Mouse (Mus musculus) limb, embryonic 10.5 days (tissue): Measurements from ENCODE around the gene Shc3. TPM values are rescaled to one million over a fixed set of nuclear protein-coding genes. Genes with fewer than 3 reads are reported as not detected.

Experiments
- DNase-seq: peaks from one replicate; pipeline ENCODE4 v3.0.0-alpha.2; 2017; ENCODE audit warnings: low spot score
- H3K27ac ChIP-seq: fragments of 300-500 bp; sonication (generic); 2 replicates; pipeline ENCODE4 v1.5.1; 2016; ENCODE audit warnings: mild to moderate bottlenecking
- H3K27me3 ChIP-seq: fragments of 300-500 bp; sonication (generic); 2 replicates; pipeline ENCODE4 v1.6.1; 2016; ENCODE audit warnings: low read depth, mild to moderate bottlenecking; ENCODE audit not compliant: poor library complexity, severe bottlenecking
- H3K36me3 ChIP-seq: fragments of 300-500 bp; sonication (generic); 2 replicates; pipeline ENCODE4 v1.6.1; 2016; ENCODE audit warnings: mild to moderate bottlenecking, moderate library complexity
- H3K4me1 ChIP-seq: fragments of 300-500 bp; sonication (generic); 2 replicates; pipeline ENCODE4 v1.6.1; 2016
- H3K4me3 ChIP-seq: fragments of 300-500 bp; sonication (generic); 2 replicates; pipeline ENCODE4 v1.5.1; 2016; ENCODE audit warnings: mild to moderate bottlenecking, moderate library complexity
- H3K9me3 ChIP-seq: fragments of 300-500 bp; sonication (generic); replicated peaks from 2 replicates; pipeline ENCODE4 v1.6.1; 2016; ENCODE audit warnings: mild to moderate bottlenecking
- WGBS: fragments of 180-500 bp; shearing (Covaris S2); methylation state at CpG from one replicate; pipeline ENCODE4 v1.1.7; 2016; 5-methylcytosine and 5-hydroxymethylcytosine counted together
- polyA plus RNA-seq: library from polyadenylated mRNA; unstranded; fragments of >200 nt; fragmentation: Nextera tagmentation; extraction: Ambion mirVana; gene quantifications from 2 replicates; pipeline ENCODE4 v1.2.1, GENCODE M21; 2016

The Shc3 gene
- polyA plus RNA-seq, 1 experiment from 2014 or later, result 0.11 TPM

- H3K4me1 ChIP-seq, result peaks cover 44% of the 10 kb centered on the region
These were observed 164.7 kb downstream of the Shc3 start for GRCm38 (mm10) chr13:51404566-51404965.

DNA sequence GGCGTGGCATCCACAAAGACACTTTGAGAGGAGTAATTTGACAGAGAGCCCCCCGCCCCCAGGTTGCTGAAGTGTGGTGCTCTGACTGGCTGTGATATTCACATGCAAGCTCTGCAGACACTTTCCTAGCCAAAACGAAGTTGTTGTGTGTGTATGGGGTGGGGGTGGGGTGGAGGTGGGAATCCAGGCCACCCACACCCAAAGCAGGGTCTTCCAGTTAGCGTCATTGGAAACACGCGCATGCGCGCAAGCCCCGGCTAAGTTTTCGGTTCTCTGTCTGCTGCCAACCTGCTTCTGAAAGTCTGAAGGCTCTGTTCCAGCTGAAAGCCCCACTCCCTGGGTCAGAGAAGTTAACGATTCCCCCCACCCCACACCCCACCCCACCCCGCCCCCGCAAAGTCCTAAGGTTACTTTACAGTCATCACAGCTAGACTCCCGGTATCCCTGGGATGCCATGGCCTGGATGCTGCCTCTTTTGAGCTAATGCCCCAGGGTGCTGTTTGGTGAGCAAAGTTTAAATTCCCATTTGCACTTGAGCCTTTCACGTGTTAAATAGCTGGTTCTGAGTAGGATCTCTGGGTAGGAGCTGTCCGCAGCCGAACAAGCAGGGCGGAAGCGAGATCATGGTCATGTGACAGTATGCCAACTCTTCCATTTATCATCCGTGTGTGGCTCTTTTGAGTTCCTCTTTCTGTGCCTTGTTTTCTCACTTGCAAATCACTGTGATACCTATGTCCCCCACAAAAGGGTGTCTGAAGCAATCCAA lies 168.3 kb downstream of the Shc3 start:
- Histone ChIP-seq H3K27me3 (no peaks in the 10 kb centered on the region), H3K4me1 (peaks cover 18% of the 10 kb centered on the region), H3K9me3 (no peaks in the 10 kb centered on the region), H3K36me3 (no peaks in the 10 kb centered on the region), H3K4me3 (peak overlapping the region; percentile 51), H3K27ac (peak overlapping the region; percentile 81)
- peak; percentile 77 for DNase-seq
- WGBS, result 9% methylated on average over 20 of the region's 20 CpGs

More at GRCm38 (mm10) chr13:51404566-51404965, 164.7 kb downstream of the Shc3 start:
- H3K36me3 ChIP-seq, result no peaks in the 10 kb centered on the region
- peaks cover 12% of the 10 kb centered on the region; the same call in 1 of the 2 replicates for H3K27me3 ChIP-seq
- 87% methylated on average over 4 of the region's 4 CpGs for WGBS
- H3K27ac ChIP-seq, result peak overlapping the region; percentile 36; the same call in 1 of the 2 replicates
- no peak overlapping the region for H3K4me3 ChIP-seq
- no peak for DNase-seq
- H3K9me3 ChIP-seq, result no peaks in the 10 kb centered on the region

DNA sequence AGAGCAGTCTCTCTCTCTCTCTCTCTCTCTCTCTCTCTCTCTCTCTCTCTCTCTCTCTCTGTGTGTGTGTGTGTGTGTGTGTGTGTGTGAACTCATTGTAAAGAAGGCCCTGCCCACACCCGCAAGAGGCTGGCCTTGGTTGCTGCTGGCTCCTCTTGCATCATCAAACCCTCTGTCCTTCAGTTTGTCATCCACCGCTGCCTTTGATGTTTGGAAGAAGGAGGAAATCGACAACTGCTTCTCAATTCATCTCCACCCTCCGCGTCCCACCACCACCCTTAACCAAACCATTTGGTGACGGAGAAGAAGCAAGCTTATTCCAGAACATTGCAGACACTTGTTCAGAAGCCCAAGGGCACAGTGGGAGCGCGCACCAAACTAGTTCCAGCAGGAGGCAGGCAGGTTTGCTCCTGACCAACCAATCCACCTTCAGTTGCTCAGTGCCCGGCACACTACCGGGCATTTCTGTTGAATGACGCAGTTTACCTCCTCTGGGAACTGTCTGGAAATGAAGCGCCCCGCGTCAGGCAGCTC lies 169.0 kb downstream of the Shc3 start:
- 10% methylated on average over 14 of the region's 14 CpGs for WGBS

GRCm38 (mm10) chr13:51399562-51399961 lies 169.7 kb downstream of the Shc3 start:
- no peaks in the 10 kb centered on the region for H3K36me3 ChIP-seq
- no peak for DNase-seq
- peaks cover 18% of the 10 kb centered on the region for H3K4me1 ChIP-seq
- H3K27ac ChIP-seq, result no peak overlapping the region
- no peaks in the 10 kb centered on the region for H3K27me3 ChIP-seq
- WGBS, result 91% methylated on average over 3 of the region's 3 CpGs
- H3K4me3 ChIP-seq, result no peak overlapping the region
- H3K9me3 ChIP-seq, result no peaks in the 10 kb centered on the region; the same call in 1 of the 2 replicates

More for the DNA sequence above, 169.0 kb downstream of the Shc3 start:
- Histone ChIP-seq H3K27me3 (no peaks in the 10 kb centered on the region), H3K4me3 (peak overlapping the region; percentile 51), H3K27ac (peak overlapping the region; percentile 81), H3K4me1 (peaks cover 18% of the 10 kb centered on the region), H3K9me3 (no peaks in the 10 kb centered on the region; the same call in 1 of the 2 replicates), H3K36me3 (no peaks in the 10 kb centered on the region)
- DNase-seq, result peak; percentile 54

DNA sequence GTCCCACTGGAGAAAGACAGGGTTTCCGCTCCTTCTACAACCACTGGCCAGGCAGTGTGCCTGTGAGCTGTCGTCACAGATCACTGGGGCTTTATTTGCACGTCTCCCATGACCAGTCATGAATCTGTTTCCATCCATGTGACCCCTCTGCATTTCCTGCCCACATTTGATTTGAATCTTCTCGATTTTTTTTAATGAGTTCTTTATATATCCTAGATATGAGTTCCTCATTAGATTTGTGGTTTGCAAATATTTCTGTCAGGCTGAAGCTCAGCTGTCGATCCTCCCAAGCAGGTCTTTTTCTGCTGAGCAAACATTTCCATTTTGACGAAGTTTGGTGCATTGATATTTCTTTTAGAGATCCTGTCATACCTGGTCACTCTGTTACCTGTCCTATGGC lies 171.4 kb downstream of the Shc3 start:
- no peak for DNase-seq
- no peaks in the 10 kb centered on the region; the same call in 1 of the 2 replicates for H3K9me3 ChIP-seq
- no peak overlapping the region for H3K27ac ChIP-seq
- H3K4me3 ChIP-seq, result no peak overlapping the region
- no peaks in the 10 kb centered on the region for H3K27me3 ChIP-seq
- H3K36me3 ChIP-seq, result no peaks in the 10 kb centered on the region
- H3K4me1 ChIP-seq, result peaks cover 18% of the 10 kb centered on the region
- WGBS, result 85% methylated on average over 6 of the region's 6 CpGs

GRCm38 (mm10) chr13:51392256-51392655 lies 177.0 kb downstream of the Shc3 start:
- no peaks in the 10 kb centered on the region for H3K36me3 ChIP-seq
- no peak overlapping the region for H3K27ac ChIP-seq
- no peak overlapping the region for H3K4me3 ChIP-seq
- no peaks in the 10 kb centered on the region for H3K27me3 ChIP-seq
- WGBS, result 86% methylated on average over 1 of the region's 1 CpGs
- DNase-seq, result no peak
- no peaks in the 10 kb centered on the region; the same call in 1 of the 2 replicates for H3K9me3 ChIP-seq
- peaks cover 48% of the 10 kb centered on the region for H3K4me1 ChIP-seq

- WGBS, result 90% methylated on average over 6 of the region's 6 CpGs
- H3K36me3 ChIP-seq, result no peaks in the 10 kb centered on the region
- no peaks in the 10 kb centered on the region for H3K27me3 ChIP-seq
- H3K4me1 ChIP-seq, result peaks cover 50% of the 10 kb centered on the region
- no peaks in the 10 kb centered on the region; the same call in 1 of the 2 replicates for H3K9me3 ChIP-seq
- H3K27ac ChIP-seq, result peak overlapping the region; percentile 51; the same call in 1 of the 2 replicates
- H3K4me3 ChIP-seq, result no peak overlapping the region
- DNase-seq, result no peak
These were observed 177.8 kb downstream of the Shc3 start for GRCm38 (mm10) chr13:51391359-51391916.

- H3K4me3 ChIP-seq, result no peak overlapping the region
- no peak for DNase-seq
- H3K36me3 ChIP-seq, result no peaks in the 10 kb centered on the region
- peak overlapping the region; percentile 74 for H3K27ac ChIP-seq
- H3K27me3 ChIP-seq, result no peaks in the 10 kb centered on the region
- WGBS, result 69% methylated on average over 4 of the region's 4 CpGs
- peaks cover 59% of the 10 kb centered on the region for H3K4me1 ChIP-seq
- no peaks in the 10 kb centered on the region; the same call in 1 of the 2 replicates for H3K9me3 ChIP-seq
These were observed 178.8 kb downstream of the Shc3 start for GRCm38 (mm10) chr13:51390398-51390797.

- H3K9me3 ChIP-seq, result no peaks in the 10 kb centered on the region
- 0 out of 2 replicates have a peak, but pooled peaks cover 2% of the 10 kb centered on the region for H3K36me3 ChIP-seq
- H3K4me1 ChIP-seq, result peaks cover 60% of the 10 kb centered on the region
- no peaks in the 10 kb centered on the region for H3K27me3 ChIP-seq
- WGBS, result 67% methylated on average over 4 of the region's 4 CpGs
- no peak for DNase-seq
- H3K27ac ChIP-seq, result peak overlapping the region; percentile 39; the same call in 1 of the 2 replicates
- H3K4me3 ChIP-seq, result no peak overlapping the region
These were observed 181.3 kb downstream of the Shc3 start for GRCm38 (mm10) chr13:51387908-51388307.

DNA sequence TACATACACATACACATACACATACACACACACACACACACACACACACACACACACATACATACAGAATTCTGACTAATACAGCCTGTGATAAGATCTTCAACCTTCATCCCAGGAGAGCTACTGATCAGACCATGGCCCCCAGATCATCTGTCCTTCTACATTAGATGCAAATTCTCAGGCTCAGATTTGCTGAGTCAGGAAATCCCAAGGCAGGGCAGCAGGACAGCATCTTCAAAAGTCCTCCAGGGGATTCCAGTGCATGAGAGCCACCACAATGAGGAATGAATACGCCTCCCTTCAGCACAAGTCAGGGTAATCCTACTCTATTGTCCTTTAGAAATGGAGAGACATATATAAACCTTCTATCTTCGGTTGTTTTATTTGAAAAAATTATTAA lies 184.3 kb downstream of the Shc3 start:
- WGBS, result 89% methylated on average over 2 of the region's 2 CpGs
- DNase-seq, result no peak
- Histone ChIP-seq H3K4me1 (peaks cover 58% of the 10 kb centered on the region), H3K9me3 (no peaks in the 10 kb centered on the region), H3K36me3 (0 out of 2 replicates have a peak, but pooled peaks cover 4% of the 10 kb centered on the region), H3K27ac (no peak overlapping the region), H3K4me3 (no peak overlapping the region), H3K27me3 (no peaks in the 10 kb centered on the region)

DNA sequence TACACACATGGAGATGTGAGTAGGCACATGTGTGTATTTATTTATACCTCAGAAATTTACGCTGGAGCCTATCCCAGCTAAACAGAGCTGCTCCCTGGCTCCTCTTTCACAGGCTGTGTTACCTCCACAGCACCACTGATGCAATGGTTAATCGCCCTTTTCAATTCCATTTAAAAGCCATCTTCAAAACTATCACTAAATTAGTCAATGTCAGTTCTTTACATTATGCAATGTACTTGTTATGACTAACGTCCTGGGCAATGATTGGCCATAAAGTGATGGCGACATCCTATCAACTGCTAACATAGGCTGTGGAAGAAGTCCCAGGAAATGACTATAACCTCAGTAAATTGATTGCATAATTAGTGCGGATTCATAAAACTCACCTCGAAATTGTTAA lies 187.7 kb downstream of the Shc3 start:
- H3K36me3 ChIP-seq, result 0 out of 2 replicates have a peak, but pooled peaks cover 4% of the 10 kb centered on the region
- no peaks in the 10 kb centered on the region for H3K9me3 ChIP-seq
- 90% methylated on average over 6 of the region's 6 CpGs for WGBS
- H3K27me3 ChIP-seq, result no peaks in the 10 kb centered on the region
- no peak overlapping the region for H3K4me3 ChIP-seq
- DNase-seq, result no peak
- H3K27ac ChIP-seq, result 0 out of 2 replicates have a peak overlapping the region, but pooled peaks have one; percentile 19
- H3K4me1 ChIP-seq, result peaks cover 59% of the 10 kb centered on the region
